Comparison of ENCODE assay signal across 13 mouse cellular contexts in the genomic region with DNA sequence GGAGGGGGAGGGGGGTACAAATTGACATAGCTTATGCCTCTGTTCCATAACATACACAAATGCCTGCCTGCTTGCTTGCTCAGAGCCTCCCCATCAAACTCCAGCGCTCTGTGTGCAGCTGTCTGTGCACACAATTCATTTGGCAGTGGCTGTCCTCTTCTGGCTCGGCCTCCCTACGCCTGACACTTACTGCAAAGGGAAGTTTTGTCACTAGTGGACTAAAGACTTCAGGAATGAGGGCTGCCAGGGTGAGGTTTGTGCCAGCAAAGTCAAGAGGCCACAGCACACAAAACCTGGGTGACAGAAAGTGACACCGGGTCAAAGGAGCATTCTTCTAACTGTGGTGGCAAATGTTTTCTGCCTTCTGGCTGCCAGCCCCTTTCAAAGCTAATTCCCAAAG. TPM values are rescaled to one million over a fixed set of nuclear protein-coding genes. Genes with fewer than 3 reads are reported as not detected.
DNase-seq lines count a peak whose midpoint lies in the region; ATAC-seq lines count a peak whose summit lies in the region.
"Had no signal": no experiment of that assay in that cellular context is flagged by ENCODE, and none has a peak within 500 bp of the region (broad histone marks: within the 10 kb centered on the region; RNA-seq: fewer than 3 reads in every experiment).

No protein-coding gene starts in this region.

- H3K9me3 ChIP-seq in limb, embryonic 12.5 days, result no peaks in the 10 kb centered on the region
- no peaks in the 10 kb centered on the region for H3K9me3 ChIP-seq in neural tube, embryonic 15.5 days (replicated peaks)
- H3K9me3 ChIP-seq: embryonic facial prominence, embryonic 13.5 days had no signal

- DNase-seq in gastrocnemius, postnatal 14 days, result peak; percentile 12
- DNase-seq in gastrocnemius, postnatal 25 days, result no peak
- peak; percentile 30 to 33 for DNase-seq in right cerebral cortex, postnatal 10 days (ENCODE audit: low spot score in 2 of 2)
- DNase-seq in right cerebral cortex, adult 18-20 months, result no peak
- no peak for DNase-seq in adrenal gland, postnatal 4 days (ENCODE audit: low spot score in 2 of 2)
- DNase-seq in spleen, postnatal 14 days (ENCODE audit: low spot score in 2 of 2), result no peak
- DNase-seq: gastrocnemius, adult 2 months; right cerebral cortex, postnatal 4 days; thymus, postnatal 25 days had no signal

- H3K4me2 ChIP-seq in limb, embryonic 12.5 days, result no peak overlapping the region
- no peak overlapping the region for H3K4me2 ChIP-seq in neural tube, embryonic 15.5 days
- H3K4me2 ChIP-seq: embryonic facial prominence, embryonic 13.5 days had no signal

- no peak for ATAC-seq in limb, embryonic 12.5 days (ENCODE audit: insufficient number of reproducible peaks, insufficient read depth, low FRiP score, low TSS enrichment, low read depth)
- peak; percentile 66 for ATAC-seq in neural tube, embryonic 15.5 days (ENCODE audit: low FRiP score)

- H3K4me1 ChIP-seq in limb, embryonic 12.5 days (replicated peaks), result peaks cover 22% of the 10 kb centered on the region
- 0 out of 2 replicates have a peak, but pooled peaks cover 6% of the 10 kb centered on the region for H3K4me1 ChIP-seq in neural tube, embryonic 15.5 days
- H3K4me1 ChIP-seq: embryonic facial prominence, embryonic 13.5 days had no signal

- intact Hi-C loops in gastrocnemius, postnatal 14 days (cut with DNase I; ENCODE audit: low total_unique reads), result loop anchor here (10.0 kb wide), 1 partner anchor 309 kb away; no protein-coding TSS in a partner anchor

- no peak overlapping the region for H3K9ac ChIP-seq in limb, embryonic 12.5 days (replicated peaks)
- no peak overlapping the region for H3K9ac ChIP-seq in neural tube, embryonic 15.5 days (replicated peaks)
- H3K9ac ChIP-seq: embryonic facial prominence, embryonic 13.5 days had no signal

- H3K27me3 ChIP-seq in limb, embryonic 12.5 days, result no peaks in the 10 kb centered on the region
- H3K27me3 ChIP-seq in neural tube, embryonic 15.5 days (replicated peaks), result peaks cover 2% of the 10 kb centered on the region; the same call in 1 of the 2 replicates
- H3K27me3 ChIP-seq: embryonic facial prominence, embryonic 13.5 days had no signal

- H3K4me3 ChIP-seq in limb, embryonic 12.5 days (replicated peaks), result no peak overlapping the region
- no peak overlapping the region for H3K4me3 ChIP-seq in neural tube, embryonic 15.5 days (replicated peaks)
- H3K4me3 ChIP-seq: embryonic facial prominence, embryonic 13.5 days; gastrocnemius, adult 2 months had no signal

- H3K36me3 ChIP-seq in limb, embryonic 12.5 days, result no peaks in the 10 kb centered on the region
- no peaks in the 10 kb centered on the region for H3K36me3 ChIP-seq in neural tube, embryonic 15.5 days
- H3K36me3 ChIP-seq: embryonic facial prominence, embryonic 13.5 days had no signal

- WGBS in limb, embryonic 12.5 days, result 43% methylated on average over 4 of the region's 4 CpGs
- WGBS in neural tube, embryonic 15.5 days, result 17% methylated on average over 4 of the region's 4 CpGs

- H3K27ac ChIP-seq in limb, embryonic 12.5 days, result peak overlapping the region; percentile 29; the same call in 1 of the 2 replicates
- H3K27ac ChIP-seq in neural tube, embryonic 15.5 days (replicated peaks), result no peak overlapping the region
- H3K27ac ChIP-seq: embryonic facial prominence, embryonic 13.5 days; gastrocnemius, adult 2 months had no signal

RNA-seq across cellular contexts. Expression of a gene that starts 52.6 kb away (rescaled TPM):
- not detected for total RNA-seq in gastrocnemius, postnatal 14 days (2021)
- total RNA-seq in gastrocnemius, postnatal 25 days (2021), result not detected
- 8.7 and 9.7 TPM in 2 replicates for polyA plus RNA-seq in limb, embryonic 12.5 days (2016; fragmentation: Nextera tagmentation; extraction: Ambion mirVana)
- not detected in 2 replicates for polyA plus RNA-seq in neural tube, embryonic 15.5 days (2015; fragmentation: Nextera tagmentation; extraction: Ambion mirVana)
- total RNA-seq in adrenal gland, postnatal 4 days (2021), result 1 to 10 TPM in 1 of 2 experiments, not detected in 1; 2.3 TPM
- total RNA-seq: gastrocnemius, adult 2 months; left cerebral cortex, postnatal 25 days had no signal
- polyA plus RNA-seq: embryonic facial prominence, embryonic 13.5 days had no signal

Comparison
In these comparisons a context has a peak if more than half of its experiments do, and no peak if none do; other contexts are left out.
1. DNase-seq: peak in gastrocnemius, postnatal 14 days (single experiment) and right cerebral cortex, postnatal 10 days (2 of 2); none in gastrocnemius, postnatal 25 days (single experiment), right cerebral cortex, adult 18-20 months (single experiment), adrenal gland, postnatal 4 days (0 of 2) and spleen, postnatal 14 days (0 of 2).